Mouse (Mus musculus) thymus, adult 2 months (tissue): ENCODE results near the gene Cyp8b1.

Experiments
- CTCF ChIP-seq: fragments of 200-500 bp; IDR thresholded peaks from 2 replicates; pipeline ENCODE4 v1.5.1; 2012; ENCODE audit warnings: mild to moderate bottlenecking, control low read depth, low read length, moderate library complexity, borderline replicate concordance; ENCODE audit not compliant: control insufficient read depth, poor library complexity, insufficient read depth; ENCODE audit errors: extremely low read depth
- POLR2A ChIP-seq: fragments of 200-500 bp; IDR thresholded peaks from 2 replicates; pipeline ENCODE4 v1.6.1; 2012; ENCODE audit warnings: mild to moderate bottlenecking, low read length, control low read depth, moderate library complexity; ENCODE audit not compliant: control insufficient read depth, poor library complexity, insufficient read depth; ENCODE audit errors: extremely low read depth

DNA sequence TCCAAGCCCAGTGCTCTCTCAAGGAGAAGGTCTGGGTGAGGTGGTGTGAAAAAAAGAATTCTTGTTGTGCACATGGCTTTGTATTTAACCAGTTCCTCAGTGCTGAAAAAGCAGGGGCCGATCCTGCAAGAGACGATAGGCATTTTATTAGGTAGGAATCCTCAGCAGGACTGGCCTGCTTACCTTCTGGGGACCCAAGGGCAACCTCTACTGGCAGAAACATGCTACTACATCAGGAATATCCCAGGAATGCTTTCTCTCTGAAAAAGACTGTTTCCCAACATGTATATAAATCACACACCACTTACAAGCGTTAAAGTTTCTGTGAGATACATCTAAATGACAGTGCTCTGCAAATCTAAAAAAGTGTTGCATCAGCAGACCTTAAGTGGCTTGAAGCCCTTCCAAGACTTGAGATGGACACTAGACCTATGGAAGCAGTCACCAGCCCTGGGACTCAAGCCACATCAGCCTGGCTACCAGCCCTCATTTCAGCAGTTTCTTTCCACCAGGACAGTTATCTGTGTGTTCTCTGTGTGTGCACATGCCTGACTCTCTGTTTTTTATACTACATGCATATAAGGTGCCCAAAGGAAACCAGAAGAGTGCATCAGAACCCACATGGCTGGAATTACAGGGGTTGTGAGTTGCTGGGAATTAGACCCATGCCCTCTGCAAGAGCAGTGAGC, 38.9 kb downstream of the Cyp8b1 start:
- TF ChIP-seq CTCF, result no peak
- no peak for TF ChIP-seq POLR2A
